Mouse (Mus musculus): Measurements from ENCODE around the gene Igflr1.

Igflr1 gene

DNA sequence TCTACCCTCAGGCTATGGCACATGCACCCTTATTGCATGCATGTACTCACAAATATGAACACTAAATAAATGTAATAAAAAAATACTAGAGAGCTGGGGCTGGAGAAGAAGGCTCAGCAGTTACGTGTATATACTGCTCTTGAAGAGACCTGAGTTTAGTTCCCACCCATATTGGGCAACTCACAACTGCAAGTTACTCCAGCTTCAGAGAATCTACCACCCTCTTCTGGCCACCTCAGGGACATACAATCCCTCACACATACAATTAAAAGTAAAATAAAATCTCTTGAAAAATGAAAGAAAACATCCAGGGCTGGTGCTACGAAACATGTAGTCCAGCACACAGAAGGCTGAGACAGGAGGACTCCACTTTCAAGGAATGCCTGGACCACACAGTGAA is 49.2 kb downstream of the Igflr1 start:
- no peak for DNase-seq

DNA sequence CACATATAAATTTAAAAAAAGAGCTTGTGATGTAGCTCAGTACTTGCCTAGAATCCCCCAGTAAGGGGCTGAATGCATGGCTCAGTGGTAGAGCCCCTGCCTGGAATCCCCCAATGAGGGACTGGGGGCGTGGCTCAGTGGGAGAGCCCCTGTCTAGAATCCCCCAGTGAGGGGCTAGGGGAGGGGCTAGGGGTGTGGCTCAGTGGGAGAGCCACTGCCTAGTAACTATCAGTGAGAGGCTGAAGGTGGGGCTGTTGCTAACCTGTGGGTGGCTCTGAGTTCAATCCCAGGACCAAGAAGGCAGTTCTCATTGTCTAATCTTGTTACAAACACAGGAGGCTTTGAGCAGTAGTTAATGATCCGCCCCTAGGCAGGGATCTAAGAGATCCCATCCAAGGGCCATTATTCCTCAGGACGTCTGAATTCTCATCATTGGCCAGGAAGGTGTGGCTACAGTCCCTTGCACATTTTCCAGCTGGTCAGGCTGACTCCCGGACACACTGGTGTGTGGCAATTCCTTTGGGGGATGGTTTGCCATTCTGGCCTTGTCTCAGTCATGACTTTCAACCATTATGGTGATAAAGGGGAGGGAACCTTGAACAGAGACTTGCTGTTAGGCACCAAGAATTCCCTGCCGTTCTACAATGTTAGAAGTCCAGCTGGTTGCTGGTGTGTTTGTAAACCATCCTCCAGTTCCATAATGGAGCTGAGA is 50.0 kb downstream of the Igflr1 start:
- DNase-seq = no peak
